Mouse (Mus musculus): Measurements from ENCODE around the gene Dhrs3.

Dhrs3 gene

GRCm38 (mm10) chr4:144972948-144973720 is 80.5 kb downstream of the Dhrs3 start:
- DNase-seq (ENCODE audit: low read depth, low spot score), result no peak

GRCm38 (mm10) chr4:144974458-144974857 is 81.8 kb downstream of the Dhrs3 start:
- DNase-seq (ENCODE audit: low read depth, low spot score), result no peak

DNA sequence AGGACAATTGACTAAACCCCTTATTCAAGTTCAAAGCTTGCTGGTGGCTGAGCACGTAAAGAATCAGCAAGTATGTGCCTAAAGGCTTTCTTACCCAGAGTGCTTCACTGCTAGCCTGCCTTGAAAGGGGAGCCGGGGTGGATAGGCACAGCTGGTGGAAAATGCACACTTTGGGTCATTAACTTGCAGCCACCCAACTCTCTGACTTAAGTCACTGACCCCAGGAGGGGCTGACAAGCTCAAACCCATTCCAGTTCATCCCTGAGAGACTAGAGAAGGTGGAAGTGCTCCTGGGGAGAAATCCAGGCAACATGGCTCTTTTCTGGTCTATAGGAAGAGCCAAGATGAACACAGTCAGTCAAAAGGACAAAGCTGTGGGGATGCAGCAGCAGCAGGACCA is 82.9 kb downstream of the Dhrs3 start:
- no peak for DNase-seq (ENCODE audit: low read depth, low spot score)

DNA sequence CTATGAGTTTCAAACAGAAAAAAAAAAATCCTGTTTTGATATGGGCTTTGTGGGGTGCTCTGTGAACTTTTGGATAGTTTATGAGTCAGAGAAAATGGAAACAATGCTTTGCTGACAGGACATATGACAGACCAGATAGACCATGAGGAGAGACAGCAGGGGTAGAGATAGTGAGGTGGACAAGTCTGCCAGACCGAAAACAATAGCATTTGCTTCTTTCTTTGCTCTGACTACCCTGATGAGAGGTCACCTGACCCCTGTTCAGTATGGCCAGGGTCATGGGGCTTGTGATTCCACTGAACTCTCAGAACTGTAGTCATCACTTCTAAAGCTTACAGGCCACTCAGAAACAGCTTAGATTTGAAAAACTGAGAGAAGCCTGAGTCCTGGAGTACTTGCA is 84.4 kb downstream of the Dhrs3 start:
- no peak for DNase-seq (ENCODE audit: low read depth, low spot score)
